Mouse (Mus musculus) heart, embryonic 13.5 days (tissue): ENCODE measurements at regions not wholly inside any gene's neighbourhood (a gene's known extent, or its start where the extent isn't known, plus 50 kb on each side); places are given as distances from the start of the nearest gene placed in this dataset.

Experiments
- ATAC-seq: fragments of 200-750 bp; cut with Nextera tagmentation; 2 replicates; pipeline ENCODE4 v1.8.0; 2017; ENCODE audit warnings: moderate TSS enrichment; ENCODE audit not compliant: insufficient number of reproducible peaks, low FRiP score, low TSS enrichment; ENCODE audit errors: extremely low read depth
- H3K27ac ChIP-seq: fragments of 300-500 bp; sonication (generic); replicated peaks from 2 replicates; pipeline ENCODE4 v1.5.1; 2015; ENCODE audit warnings: moderate library complexity, mild to moderate bottlenecking, inconsistent platforms
- H3K27me3 ChIP-seq: fragments of 300-500 bp; sonication (generic); replicated peaks from 2 replicates; pipeline ENCODE4 v1.6.1; 2015; ENCODE audit warnings: mild to moderate bottlenecking, inconsistent platforms
- H3K36me3 ChIP-seq: fragments of 300-500 bp; sonication (generic); 2 replicates; pipeline ENCODE4 v1.6.1; 2015; ENCODE audit warnings: mild to moderate bottlenecking, inconsistent platforms
- H3K4me1 ChIP-seq: fragments of 300-500 bp; sonication (generic); 2 replicates; pipeline ENCODE4 v1.6.1; 2015; ENCODE audit warnings: inconsistent platforms
- H3K4me2 ChIP-seq: fragments of 300-500 bp; sonication (generic); 2 replicates; pipeline ENCODE4 v1.6.1; 2015; ENCODE audit warnings: inconsistent platforms, mild to moderate bottlenecking, moderate library complexity
- H3K4me3 ChIP-seq: fragments of 300-500 bp; sonication (generic); 2 replicates; pipeline ENCODE4 v1.5.1; 2015; ENCODE audit warnings: moderate library complexity, mild to moderate bottlenecking, inconsistent platforms
- H3K9ac ChIP-seq: fragments of 300-500 bp; sonication (generic); 2 replicates; pipeline ENCODE4 v1.6.1; 2015; ENCODE audit warnings: inconsistent platforms, mild to moderate bottlenecking, moderate library complexity
- H3K9me3 ChIP-seq: fragments of 300-500 bp; sonication (generic); 2 replicates; pipeline ENCODE4 v1.6.1; 2016; ENCODE audit warnings: inconsistent platforms
- WGBS: fragments of 180-500 bp; shearing (Covaris S2); methylation state at CpG from one replicate; pipeline ENCODE4 v1.1.7; 2015; ENCODE audit warnings: mixed read lengths; 5-methylcytosine and 5-hydroxymethylcytosine counted together

DNA sequence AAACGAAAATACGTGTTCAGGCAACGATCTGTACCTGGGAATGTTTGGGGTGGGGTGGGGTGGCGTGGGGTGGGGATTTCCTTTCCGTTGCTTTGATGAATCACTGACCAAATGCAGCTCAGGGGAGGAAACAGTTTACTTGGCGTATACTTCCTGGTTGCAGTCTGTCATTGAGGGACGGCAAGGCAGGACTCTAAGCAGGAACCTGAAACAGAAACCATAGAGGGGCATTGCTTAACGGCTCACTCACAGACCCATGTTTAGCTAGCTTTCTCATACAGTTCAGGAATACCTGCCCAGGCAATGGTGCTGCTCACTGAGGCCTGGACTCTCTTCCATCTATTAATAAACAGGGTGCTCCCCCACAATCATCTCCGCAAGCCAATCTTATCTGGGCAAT lies 55.1 kb upstream of the Smox start:
- H3K27me3 ChIP-seq: no peaks in the 10 kb centered on the region
- H3K4me1 ChIP-seq: no peaks in the 10 kb centered on the region
- no peak overlapping the region for H3K4me2 ChIP-seq
- no peaks in the 10 kb centered on the region for H3K9me3 ChIP-seq
- ATAC-seq: no peak
- no peak overlapping the region for H3K9ac ChIP-seq
- no peak overlapping the region for H3K27ac ChIP-seq
- no peaks in the 10 kb centered on the region for H3K36me3 ChIP-seq
- no peak overlapping the region for H3K4me3 ChIP-seq
- WGBS: 70% methylated on average over 9 of the region's 9 CpGs

DNA sequence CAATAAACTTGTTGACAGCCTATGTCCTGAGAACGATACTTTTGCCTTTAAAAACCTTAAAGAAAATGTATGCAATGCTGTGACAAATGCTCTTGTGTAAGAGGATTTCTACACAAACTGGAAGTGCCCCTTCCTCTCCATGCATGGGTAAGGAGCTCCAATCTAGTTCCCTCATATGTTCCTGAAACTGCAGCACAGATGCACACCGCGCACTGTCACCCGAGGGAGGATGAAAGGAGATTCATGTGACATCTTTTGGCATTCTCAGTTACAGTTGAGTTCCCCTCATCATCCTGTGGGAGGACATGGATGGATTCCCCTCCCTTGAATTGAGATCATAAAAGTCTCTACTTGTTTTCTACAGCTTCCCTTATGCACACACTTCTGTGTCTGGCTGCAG lies 60.8 kb upstream of the Smox start:
- H3K36me3 ChIP-seq: no peaks in the 10 kb centered on the region

DNA sequence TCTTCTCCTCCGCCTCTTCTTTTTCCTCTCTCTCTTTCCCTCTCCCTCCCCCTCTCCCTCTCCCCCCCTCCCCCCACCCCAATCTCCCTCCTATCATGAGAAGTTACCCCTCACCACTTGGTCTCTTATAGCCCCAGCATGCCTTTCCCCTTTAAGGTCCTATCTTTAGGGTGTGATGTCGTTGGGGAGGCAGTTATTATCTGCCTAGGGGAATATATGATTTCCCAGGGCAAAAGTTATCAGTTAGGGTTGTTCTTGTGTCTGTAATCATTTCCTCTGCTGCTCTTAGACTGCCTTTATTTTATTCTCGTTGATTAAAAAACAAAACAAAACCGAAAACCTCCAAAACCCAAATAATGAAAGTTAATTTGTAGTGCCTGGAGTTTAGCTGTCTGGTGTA lies 63.2 kb upstream of the Smox start:
- H3K4me1 ChIP-seq: no peaks in the 10 kb centered on the region
- H3K4me2 ChIP-seq: no peak overlapping the region
- no peak overlapping the region for H3K9ac ChIP-seq
- H3K9me3 ChIP-seq: no peaks in the 10 kb centered on the region
- 0 out of 2 replicates have a peak, but pooled peaks cover 5% of the 10 kb centered on the region for H3K27me3 ChIP-seq
- no peak overlapping the region for H3K4me3 ChIP-seq
- no peak overlapping the region for H3K27ac ChIP-seq
- 50% methylated on average over 4 of the region's 4 CpGs for whole genome bisulfite sequencing
- no peak for ATAC-seq
- no peaks in the 10 kb centered on the region for H3K36me3 ChIP-seq

More for the DNA sequence above, 60.8 kb upstream of the Smox start:
- Histone ChIP-seq H3K27me3 (0 out of 2 replicates have a peak, but pooled peaks cover 5% of the 10 kb centered on the region), H3K4me2 (no peak overlapping the region), H3K27ac (no peak overlapping the region), H3K4me3 (no peak overlapping the region), H3K4me1 (no peaks in the 10 kb centered on the region), H3K9ac (no peak overlapping the region), H3K9me3 (no peaks in the 10 kb centered on the region)
- WGBS: 76% methylated on average over 4 of the region's 4 CpGs
- ATAC-seq: no peak

DNA sequence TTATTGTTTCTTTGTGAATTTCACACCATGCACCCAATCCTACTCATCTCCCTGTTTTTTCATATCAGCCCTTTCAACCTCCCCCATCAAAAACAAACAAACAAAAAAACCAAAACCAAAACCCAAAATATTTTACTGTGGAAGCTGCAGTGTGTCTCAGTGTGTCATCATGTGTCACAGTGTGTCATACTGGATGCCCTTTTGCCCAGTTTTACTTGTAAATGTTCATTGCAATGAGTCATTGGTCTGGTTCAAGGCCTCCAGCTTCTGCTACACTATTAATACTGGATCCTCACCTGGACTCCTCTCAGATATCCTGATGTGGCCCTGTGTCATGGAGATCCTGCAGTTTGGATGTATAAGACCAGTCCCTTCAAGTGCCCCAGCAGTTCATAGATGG lies 64.4 kb upstream of the Smox start:
- no peak for ATAC-seq
- H3K4me1 ChIP-seq: no peaks in the 10 kb centered on the region
- no peak overlapping the region for H3K4me2 ChIP-seq
- H3K36me3 ChIP-seq: no peaks in the 10 kb centered on the region
- 0 out of 2 replicates have a peak, but pooled peaks cover 5% of the 10 kb centered on the region for H3K27me3 ChIP-seq
- no peak overlapping the region for H3K4me3 ChIP-seq
- no peak overlapping the region for H3K27ac ChIP-seq
- no peaks in the 10 kb centered on the region for H3K9me3 ChIP-seq
- no peak overlapping the region for H3K9ac ChIP-seq

DNA sequence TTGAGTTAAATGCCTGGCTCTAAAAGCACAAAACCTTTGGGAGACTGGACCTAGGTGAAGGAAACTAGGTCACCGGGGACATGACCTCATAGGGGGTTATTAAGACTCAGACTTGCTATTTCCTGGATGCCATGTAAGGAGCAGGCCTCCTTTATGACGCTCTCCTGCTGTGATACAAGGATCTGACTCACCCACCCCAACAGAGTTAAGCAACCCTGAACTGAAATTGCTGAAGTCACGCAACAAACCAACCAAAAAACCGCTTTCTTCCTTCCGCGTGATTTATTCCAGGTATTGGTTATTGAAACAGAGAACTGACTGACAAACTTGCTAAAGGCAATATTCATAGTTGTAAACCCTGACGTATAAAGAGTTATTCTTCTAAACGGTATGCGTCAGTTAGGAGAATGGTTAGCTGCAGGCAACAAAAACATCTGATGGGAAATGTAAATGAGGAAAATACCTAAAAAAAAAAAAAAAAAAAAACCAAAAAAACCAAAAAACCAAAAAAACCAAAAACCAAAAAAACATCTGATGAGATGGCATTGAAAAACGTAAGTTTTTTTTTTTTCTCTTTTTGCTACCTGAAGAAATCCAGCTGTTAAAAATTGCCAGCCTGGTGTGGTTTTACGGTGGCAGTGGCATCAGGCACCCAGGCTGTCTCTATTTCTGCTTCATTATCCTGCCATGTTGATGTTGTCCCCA lies 67.5 kb upstream of the Smox start:
- Histone ChIP-seq H3K4me3 (no peak overlapping the region), H3K27ac (no peak overlapping the region), H3K9me3 (no peaks in the 10 kb centered on the region), H3K9ac (no peak overlapping the region), H3K36me3 (no peaks in the 10 kb centered on the region), H3K27me3 (peaks cover 11% of the 10 kb centered on the region; the same call in 1 of the 2 replicates), H3K4me2 (no peak overlapping the region), H3K4me1 (no peaks in the 10 kb centered on the region)
- ATAC-seq: no peak
- WGBS: 74% methylated on average over 11 of the region's 11 CpGs

DNA sequence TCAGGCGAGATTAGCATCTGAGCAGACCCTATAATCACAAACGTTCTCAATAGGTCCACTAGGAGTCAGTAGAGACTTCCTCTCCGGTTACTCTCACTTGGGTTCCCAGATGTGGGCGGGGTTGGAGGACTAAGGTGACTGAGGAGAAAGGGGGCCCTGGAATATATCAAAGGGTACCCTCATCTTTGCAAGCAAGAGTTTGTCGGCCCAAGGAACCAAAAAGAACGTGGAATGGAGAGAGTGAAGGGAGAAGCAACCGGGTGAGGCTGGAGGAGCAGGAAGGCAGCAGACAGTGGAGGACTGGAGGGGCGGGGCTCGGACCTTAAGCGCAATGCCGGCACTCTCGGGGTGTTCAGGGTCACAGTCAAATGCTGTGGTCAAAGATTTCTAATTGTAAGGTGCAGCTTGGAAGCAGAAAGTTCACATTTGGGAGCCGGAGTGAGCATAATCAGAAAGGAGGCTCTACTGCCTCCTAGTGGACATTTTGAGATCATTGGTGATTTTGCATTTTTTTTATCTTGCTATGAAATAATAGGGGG lies 68.3 kb upstream of the Smox start:
- no peak overlapping the region for H3K27ac ChIP-seq

DNA sequence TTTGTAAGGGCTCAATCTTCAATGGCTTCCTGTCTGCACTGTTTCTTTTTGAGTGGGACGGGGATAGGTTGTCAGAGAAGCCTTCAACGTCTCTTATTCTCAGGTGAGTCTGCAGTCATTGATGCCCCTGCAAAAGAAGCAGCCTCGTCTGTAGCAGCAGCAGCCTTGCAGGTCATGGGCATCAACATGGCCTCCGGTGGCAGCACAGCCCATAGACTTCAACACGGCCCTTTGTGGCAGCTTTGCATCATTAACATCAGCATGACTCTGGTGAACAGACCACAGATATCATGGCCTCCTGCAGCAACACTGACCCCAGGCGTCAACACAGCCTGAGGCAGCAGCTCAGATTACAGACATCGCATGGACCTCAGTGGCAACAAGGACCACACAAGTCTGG lies 65.4 kb upstream of the Rnf24 start:
- Histone ChIP-seq H3K36me3 (no peaks in the 10 kb centered on the region), H3K4me1 (no peaks in the 10 kb centered on the region), H3K4me2 (no peak overlapping the region), H3K9me3 (no peaks in the 10 kb centered on the region), H3K9ac (no peak overlapping the region), H3K27ac (no peak overlapping the region), H3K27me3 (peaks cover 19% of the 10 kb centered on the region; the same call in 1 of the 2 replicates), H3K4me3 (no peak overlapping the region)
- ATAC-seq: no peak
- WGBS: 59% methylated on average over 7 of the region's 7 CpGs

More for the DNA sequence above, 68.3 kb upstream of the Smox start:
- WGBS: under 1% methylated on average over 13 of the region's 13 CpGs
- ATAC-seq: no peak
- Histone ChIP-seq H3K36me3 (no peaks in the 10 kb centered on the region), H3K4me2 (peak overlapping the region; percentile 90), H3K4me3 (peak overlapping the region; percentile 64), H3K4me1 (no peaks in the 10 kb centered on the region), H3K9ac (peak overlapping the region; percentile 80), H3K27me3 (peaks cover 11% of the 10 kb centered on the region; the same call in 1 of the 2 replicates), H3K9me3 (no peaks in the 10 kb centered on the region)

DNA sequence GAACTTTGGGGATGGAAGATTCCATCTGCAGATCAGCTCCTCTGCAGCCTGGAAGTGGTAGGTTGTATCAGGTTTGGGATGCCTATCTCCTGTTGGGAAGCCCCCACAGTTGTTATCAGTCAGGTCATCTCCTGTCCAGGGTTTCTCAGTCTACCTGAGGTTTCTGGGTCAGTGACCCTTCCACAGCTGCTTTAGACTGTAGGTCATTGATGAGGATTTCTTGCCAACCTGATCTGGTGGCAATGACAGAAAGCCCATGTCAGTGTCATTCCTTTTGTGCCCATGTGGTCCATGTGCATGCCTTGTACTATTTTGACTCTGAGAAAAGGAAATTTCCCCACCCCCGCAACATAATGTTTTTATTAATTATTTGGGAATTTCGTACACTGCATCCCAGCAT lies 64.8 kb upstream of the Rnf24 start:
- peaks cover 19% of the 10 kb centered on the region; the same call in 1 of the 2 replicates for H3K27me3 ChIP-seq

DNA sequence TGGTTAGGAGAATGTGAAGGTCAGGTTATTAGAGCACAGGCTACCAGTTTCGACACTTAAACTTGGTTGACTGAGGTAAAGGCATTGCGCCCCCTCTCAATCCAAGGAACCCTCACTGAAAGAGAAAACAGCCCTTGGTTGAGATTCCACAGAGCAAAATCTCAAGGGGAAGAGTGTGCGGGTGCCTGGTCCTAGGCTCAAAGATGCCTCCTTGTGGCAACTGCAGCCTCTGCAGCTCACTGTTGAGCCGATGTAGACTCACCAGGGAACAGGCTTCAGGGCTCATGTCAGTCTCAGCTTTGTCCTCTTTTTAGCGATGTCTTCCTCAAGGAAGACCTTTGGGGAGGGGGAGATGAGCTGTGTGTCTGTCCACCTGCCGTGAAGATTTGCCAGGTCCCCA lies 63.8 kb upstream of the Rnf24 start:
- ATAC-seq: no peak
- 21% methylated on average over 6 of the region's 6 CpGs for WGBS
- no peak overlapping the region for H3K9ac ChIP-seq

More for the DNA sequence above, 64.8 kb upstream of the Rnf24 start:
- 80% methylated on average over 2 of the region's 2 CpGs for WGBS
- no peak overlapping the region for H3K4me3 ChIP-seq
- no peak for ATAC-seq
- no peak overlapping the region for H3K9ac ChIP-seq
- no peaks in the 10 kb centered on the region for H3K9me3 ChIP-seq
- H3K4me1 ChIP-seq: no peaks in the 10 kb centered on the region
- no peak overlapping the region for H3K27ac ChIP-seq
- no peaks in the 10 kb centered on the region for H3K36me3 ChIP-seq
- H3K4me2 ChIP-seq: no peak overlapping the region

DNA sequence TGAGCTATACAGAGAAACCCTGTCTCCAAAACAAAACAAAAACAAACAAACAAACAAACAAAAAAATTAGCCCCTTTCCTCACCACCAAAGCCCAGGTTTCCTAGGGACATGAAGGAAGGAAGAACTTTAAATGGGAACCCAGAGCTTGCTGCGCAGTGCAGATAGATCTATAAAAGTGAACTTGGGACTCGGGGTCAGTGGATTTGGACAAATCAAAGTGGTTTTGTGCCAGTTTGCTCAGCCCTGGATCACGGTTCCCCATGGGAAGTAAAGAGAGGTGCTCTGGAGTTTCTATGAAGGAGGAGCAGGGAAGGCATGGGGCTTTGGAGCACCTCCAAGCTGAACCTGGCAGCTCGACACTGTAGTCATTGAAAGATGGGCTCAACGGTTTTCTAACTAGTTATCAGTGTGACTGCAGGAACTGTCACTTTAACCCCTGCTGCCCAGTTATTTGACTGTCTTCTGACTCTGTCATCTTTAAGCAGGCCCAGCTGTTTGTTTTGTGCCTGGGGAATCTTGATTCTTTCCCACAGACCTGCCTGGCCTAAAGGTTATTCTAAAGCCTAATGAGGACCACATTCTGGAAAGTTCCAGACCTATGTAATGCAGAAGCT lies 58.3 kb upstream of the Rnf24 start:
- no peaks in the 10 kb centered on the region for H3K9me3 ChIP-seq
- ATAC-seq: no peak
- WGBS: 55% methylated on average over 5 of the region's 5 CpGs
- H3K27ac ChIP-seq: no peak overlapping the region
- H3K27me3 ChIP-seq: 0 out of 2 replicates have a peak, but pooled peaks cover 4% of the 10 kb centered on the region
- H3K4me2 ChIP-seq: no peak overlapping the region
- no peak overlapping the region for H3K9ac ChIP-seq
- no peak overlapping the region for H3K4me3 ChIP-seq
- H3K4me1 ChIP-seq: no peaks in the 10 kb centered on the region
- no peaks in the 10 kb centered on the region for H3K36me3 ChIP-seq

More for the DNA sequence above, 63.8 kb upstream of the Rnf24 start:
- Histone ChIP-seq H3K27ac (no peak overlapping the region), H3K4me3 (no peak overlapping the region), H3K4me1 (no peaks in the 10 kb centered on the region), H3K4me2 (no peak overlapping the region), H3K36me3 (no peaks in the 10 kb centered on the region), H3K27me3 (peaks cover 16% of the 10 kb centered on the region; the same call in 1 of the 2 replicates), H3K9me3 (no peaks in the 10 kb centered on the region)

DNA sequence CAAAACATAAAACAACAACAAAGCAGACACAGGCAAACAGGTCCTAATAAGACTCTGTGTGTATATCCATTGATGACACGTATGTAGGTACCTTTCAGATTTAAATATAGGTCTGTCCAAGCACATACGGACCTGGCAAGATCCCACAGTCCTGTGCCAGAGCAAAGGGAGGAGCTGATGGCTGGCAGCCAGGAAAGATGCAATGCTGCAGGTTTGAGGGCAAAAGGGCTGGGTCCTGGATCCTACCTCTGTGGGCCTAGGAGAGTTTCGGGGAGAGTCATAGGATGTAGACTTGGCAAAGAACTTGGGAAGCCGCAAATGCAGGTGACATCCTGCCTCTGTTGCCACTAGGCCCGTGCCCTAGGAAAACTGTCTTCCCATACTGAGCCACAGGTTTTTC lies 54.6 kb upstream of the Rnf24 start:
- no peak for ATAC-seq
- H3K9me3 ChIP-seq: no peaks in the 10 kb centered on the region

More for the DNA sequence above, 54.6 kb upstream of the Rnf24 start:
- Histone ChIP-seq H3K9ac (no peak overlapping the region), H3K4me3 (no peak overlapping the region), H3K27ac (no peak overlapping the region), H3K36me3 (no peaks in the 10 kb centered on the region), H3K27me3 (0 out of 2 replicates have a peak, but pooled peaks cover 3% of the 10 kb centered on the region), H3K4me2 (no peak overlapping the region), H3K4me1 (peaks cover 1% of the 10 kb centered on the region; the same call in 1 of the 2 replicates)
- WGBS: 68% methylated on average over 5 of the region's 5 CpGs
